Mouse (Mus musculus) adrenal gland, adult 2 months (tissue): ENCODE data around the gene Gse1. TPM values are rescaled to one million over a fixed set of nuclear protein-coding genes. Genes with fewer than 3 reads are reported as not detected.

Experiments used
- DNase-seq: peaks from one replicate; pipeline ENCODE4 v3.0.0; 2021
- polyA plus RNA-seq: library from polyadenylated mRNA; depleted of rRNA; stranded (reverse); fragments of >200 nt; gene quantifications from 2 replicates; pipeline ENCODE4 v1.2.3, GENCODE M21; 2012
- total RNA-seq, 2 experiments: library from RNA; stranded (reverse); gene quantifications; 2 replicates each; pipeline ENCODE4 v1.2.3; 2021

Gene Gse1
- total and polyA plus RNA-seq, 3 experiments: 27.1 to 46.3 (median 28.7) TPM

GRCm38 (mm10) chr8:120449139-120449538 is 220.9 kb downstream of the Gse1 start:
- DNase-seq: peak; percentile 91

- DNase-seq: no peak
Measured at GRCm38 (mm10) chr8:120449608-120450031, 221.4 kb downstream of the Gse1 start.

- DNase-seq: peak; percentile 66
Measured at GRCm38 (mm10) chr8:120452111-120452510, 223.9 kb downstream of the Gse1 start.

GRCm38 (mm10) chr8:120454404-120454803 is 226.1 kb downstream of the Gse1 start:
- no peak for DNase-seq

GRCm38 (mm10) chr8:120460375-120460774 is 232.1 kb downstream of the Gse1 start:
- DNase-seq: no peak

DNA sequence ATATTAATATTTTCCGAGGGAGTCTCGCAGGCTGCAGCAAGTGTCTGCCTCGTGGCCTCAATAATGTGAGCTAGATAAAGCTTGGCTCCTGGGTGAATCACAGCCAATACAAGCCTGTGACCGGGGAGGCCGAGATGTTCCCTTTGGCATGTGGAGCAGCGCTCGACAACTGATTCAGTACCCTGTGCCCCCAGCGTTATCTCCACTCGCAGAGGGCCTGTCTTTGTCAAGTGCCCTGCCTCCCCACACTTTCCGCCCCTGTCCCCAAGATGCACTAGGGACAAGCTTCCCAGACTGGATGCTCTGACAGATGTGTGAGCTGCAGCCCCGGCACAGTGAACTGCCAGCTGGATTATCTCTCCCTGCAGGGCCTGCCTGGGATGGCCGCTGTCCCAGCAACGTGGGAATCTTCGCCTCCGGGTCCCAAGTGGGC is 233.9 kb downstream of the Gse1 start:
- DNase-seq: no peak

- no peak for DNase-seq
Measured at GRCm38 (mm10) chr8:120462611-120463010, 234.4 kb downstream of the Gse1 start.

DNA sequence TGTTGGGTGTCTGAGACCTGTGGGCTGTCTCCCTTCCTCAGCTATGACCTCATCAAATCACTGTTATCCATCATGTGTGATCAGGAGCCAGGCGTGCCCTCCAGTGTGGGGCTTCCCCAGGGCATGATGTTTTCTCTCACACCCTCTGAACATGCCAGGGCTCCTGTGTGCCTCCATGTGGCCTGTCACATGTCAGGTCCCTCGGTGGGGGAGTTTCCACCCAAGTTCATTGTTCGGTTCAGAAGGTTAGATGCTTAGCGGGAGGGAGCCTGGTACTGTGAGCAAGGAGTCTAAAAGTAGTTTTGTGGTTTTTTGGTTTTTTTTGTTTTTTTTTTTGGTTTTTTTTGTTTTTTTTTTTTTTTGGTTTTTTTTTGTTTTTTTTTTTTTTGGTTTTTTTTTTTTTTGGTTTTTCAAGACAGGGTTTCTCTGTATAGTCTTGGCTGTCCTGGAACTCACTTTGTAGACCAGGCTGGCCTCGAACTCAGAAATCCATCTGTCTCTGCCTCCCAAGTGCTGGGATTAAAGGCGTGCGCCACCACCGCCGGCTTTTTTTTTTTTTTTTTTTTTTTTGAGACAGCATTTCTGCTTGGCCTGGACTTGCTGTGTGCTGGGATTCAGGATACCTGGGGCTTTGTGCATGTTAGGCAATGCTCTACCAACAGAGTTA is 235.8 kb downstream of the Gse1 start:
- DNase-seq: no peak

GRCm38 (mm10) chr8:120464585-120464937 is 236.3 kb downstream of the Gse1 start:
- peak; percentile 29 for DNase-seq

DNA sequence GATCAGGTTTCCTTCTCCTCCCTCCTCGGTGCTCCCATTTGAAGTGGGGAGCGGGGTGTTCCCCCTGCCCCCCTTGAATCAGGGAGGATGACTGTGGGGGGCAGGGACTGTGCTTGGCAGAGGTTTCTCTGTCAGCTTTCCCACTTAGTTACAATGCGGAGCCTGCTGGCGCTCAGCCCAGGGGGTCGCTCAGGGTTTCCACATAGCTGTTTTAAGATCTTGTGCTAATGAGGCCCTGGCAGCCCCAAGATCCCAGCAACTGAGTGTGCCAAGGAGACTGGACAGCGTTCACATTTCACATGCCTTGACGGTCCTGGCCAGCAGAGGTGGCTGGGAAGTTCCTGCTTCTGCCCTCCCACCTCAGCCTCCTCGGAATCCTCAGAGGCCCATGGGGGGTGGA is 237.5 kb downstream of the Gse1 start:
- no peak for DNase-seq

GRCm38 (mm10) chr8:120466266-120466665 is 238.0 kb downstream of the Gse1 start:
- DNase-seq: no peak

GRCm38 (mm10) chr8:120467598-120467997 is 239.3 kb downstream of the Gse1 start:
- DNase-seq: no peak

GRCm38 (mm10) chr8:120470170-120470569 is 241.9 kb downstream of the Gse1 start:
- no peak for DNase-seq

- DNase-seq: peak; percentile 45
Measured at GRCm38 (mm10) chr8:120471166-120471565, 242.9 kb downstream of the Gse1 start.

GRCm38 (mm10) chr8:120471752-120472151 is 243.5 kb downstream of the Gse1 start:
- no peak for DNase-seq

GRCm38 (mm10) chr8:120472230-120472629 is 244.0 kb downstream of the Gse1 start:
- no peak for DNase-seq

DNA sequence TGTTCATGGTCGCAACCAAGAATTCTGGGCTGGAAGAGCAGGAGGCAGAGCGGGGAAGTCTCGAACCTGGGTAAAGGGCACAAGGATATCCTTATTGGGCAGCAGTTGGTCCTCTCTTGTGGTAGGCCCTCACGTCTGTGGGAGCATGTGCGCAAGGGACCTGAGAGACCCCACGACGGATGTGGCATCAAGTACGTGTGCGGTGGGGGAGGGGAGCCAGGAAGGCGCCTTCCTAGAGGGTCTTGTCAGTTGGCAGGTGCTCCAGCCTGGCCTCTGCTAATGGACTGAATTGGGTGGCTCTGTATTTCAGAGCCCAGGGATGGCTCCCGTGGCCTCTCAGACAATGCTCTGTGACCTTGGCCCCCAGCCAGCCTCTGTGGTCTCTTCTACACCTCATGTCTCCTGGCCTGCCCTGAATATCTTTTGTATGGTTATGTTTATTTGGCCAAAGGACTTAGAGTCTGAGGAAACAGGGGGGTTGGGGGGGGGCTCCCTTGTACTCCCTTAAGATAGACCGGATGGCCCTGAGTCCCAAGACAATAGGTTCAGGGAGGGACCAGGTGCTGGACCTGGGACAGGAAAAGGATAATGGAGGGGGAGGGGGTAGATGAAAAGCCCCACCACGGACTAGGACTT is 245.6 kb downstream of the Gse1 start:
- DNase-seq: peak; percentile 56

- DNase-seq: no peak
Measured at GRCm38 (mm10) chr8:120474496-120475235, 246.4 kb downstream of the Gse1 start.

- DNase-seq: no peak
Measured at GRCm38 (mm10) chr8:120475462-120476201, 247.4 kb downstream of the Gse1 start.

DNA sequence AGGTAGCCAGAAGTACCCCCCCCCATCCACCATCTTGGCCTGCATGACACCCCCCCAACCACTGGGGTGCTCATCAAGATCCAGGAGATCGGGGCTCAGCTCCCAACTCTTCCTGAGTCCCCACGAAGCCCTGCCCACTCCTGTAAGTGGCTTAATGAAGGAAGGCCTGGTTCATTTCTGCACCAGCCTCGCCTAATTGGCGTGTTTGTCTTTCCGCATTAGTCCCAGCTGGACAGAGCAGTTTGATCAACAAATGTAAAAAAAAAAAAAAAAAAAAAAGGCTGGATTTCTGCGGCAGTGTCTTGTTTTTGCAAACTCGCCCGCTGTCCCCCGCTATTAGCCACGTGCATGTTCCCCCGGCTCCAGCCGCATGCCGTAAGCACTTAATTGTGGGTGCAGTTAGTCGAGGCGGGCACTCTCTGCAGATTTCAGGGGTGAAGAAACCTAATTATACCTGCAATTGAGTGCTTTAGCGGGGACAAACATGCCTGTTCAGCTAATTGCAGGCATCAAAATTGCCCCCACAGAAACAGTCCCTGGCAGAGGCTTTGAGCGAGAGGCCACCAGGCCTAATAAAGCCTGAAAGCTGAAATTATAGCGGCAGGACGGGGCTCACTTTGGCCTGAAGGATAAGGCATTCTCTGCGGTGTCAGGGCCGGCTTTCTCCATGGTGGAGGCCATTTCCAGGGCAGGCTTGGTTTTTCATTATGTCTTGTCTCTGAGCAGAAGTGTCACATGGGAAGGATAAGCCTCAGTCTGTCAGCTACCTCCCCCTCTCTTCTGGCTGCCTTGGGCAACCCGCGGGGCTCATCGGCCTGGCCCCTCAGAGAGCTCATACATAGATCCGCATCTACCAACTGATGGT is 248.7 kb downstream of the Gse1 start:
- DNase-seq: no peak

GRCm38 (mm10) chr8:120478754-120479153 is 250.5 kb downstream of the Gse1 start:
- DNase-seq: no peak
